Mouse (Mus musculus): ENCODE measurements around the gene Sox1.

GRCm38 (mm10) chr8:12428931-12429330, 33.8 kb downstream of the Sox1 start:
- TF ChIP-seq CTCF (IDR thresholded peaks at IDR 0.05; ENCODE audit: low read depth) (no peak), EP300 (optimal IDR thresholded peaks at IDR 0.05) (no peak)

Measured in stomach, postnatal 0 days (tissue).